Mouse (Mus musculus): ENCODE results near the gene Uox.
A peak's percentile ranks its signal among the peaks of the same experiment; 100 is the strongest.

Gene Uox

DNA sequence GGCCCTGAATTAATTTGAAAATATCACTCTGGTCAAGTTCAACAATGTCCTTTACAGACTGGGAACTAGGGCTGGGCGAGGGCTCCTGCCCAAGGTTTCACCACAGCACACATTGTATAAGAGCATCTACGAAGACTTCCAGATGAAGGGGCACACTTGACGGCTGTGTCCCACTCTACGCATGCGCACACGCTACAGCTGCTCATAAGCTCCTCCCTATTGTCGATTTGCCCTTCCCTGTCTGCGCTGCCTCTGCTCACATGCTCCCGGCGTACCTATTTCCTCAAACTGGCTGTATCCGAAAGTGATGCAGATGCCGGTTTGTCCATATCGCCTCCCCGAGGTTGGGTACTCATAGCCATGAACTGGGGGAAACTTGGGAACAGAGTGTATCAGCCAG lies 16.4 kb downstream of the Uox start:
- DNase-seq, result no peak

DNA sequence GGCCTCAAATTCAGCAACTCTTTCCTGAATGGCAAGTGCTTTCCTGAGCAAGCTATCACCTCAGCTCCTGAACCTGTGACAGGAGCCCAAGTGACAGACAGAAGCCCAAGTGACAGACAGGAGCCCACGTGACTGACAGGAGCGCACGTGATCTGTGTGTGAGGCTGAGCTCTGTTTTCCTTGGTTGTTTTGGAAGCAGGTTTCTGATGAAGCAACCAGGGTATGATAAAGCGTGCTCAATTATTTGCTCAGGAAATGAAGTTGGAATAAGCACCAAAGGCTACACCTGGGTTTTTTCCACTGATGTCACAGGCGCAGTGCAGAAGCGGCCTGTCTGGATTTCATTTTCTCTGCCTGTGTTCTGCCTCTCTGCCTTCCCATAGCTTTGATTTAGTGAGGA lies 19.3 kb downstream of the Uox start:
- no peak for DNase-seq

DNA sequence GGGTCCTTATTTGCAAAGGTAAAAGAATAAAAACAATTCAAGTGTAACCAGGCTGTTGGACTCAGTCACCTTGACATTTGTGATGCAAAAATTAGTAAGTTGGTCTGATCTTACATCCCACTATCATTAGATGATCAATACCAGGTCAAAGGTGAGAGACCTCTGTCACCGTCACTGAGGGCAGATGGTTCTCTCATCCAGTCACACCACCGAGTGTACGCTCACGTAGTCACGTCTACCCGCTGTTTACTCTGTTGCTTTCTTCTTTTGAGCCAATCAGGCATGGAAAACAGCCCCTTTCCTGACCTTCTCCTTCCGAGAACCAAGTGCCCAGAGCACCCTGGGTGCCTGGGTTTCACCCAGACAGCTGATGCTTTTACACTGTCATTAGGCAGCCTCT lies 20.9 kb downstream of the Uox start:
- no peak for DNase-seq

DNA sequence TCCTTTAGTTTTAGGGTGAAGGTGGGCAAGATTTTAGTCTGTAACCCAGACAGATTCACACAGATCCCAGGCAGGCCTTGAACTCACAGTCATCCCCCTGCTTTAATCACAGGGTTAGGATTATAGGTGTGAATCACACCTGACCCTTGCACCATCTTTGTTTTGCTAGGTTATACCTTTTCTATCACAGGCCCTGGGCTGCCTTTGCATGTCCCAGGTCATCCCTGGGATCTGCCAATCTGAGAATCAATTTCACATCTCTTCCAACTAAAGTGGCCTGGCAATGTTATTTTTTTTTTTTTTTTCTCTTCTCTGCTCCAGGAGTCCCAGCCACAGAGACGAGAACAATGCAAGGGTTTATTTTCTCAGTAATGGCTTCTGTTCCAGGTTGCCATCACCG lies 21.4 kb downstream of the Uox start:
- DNase-seq, result no peak

DNA sequence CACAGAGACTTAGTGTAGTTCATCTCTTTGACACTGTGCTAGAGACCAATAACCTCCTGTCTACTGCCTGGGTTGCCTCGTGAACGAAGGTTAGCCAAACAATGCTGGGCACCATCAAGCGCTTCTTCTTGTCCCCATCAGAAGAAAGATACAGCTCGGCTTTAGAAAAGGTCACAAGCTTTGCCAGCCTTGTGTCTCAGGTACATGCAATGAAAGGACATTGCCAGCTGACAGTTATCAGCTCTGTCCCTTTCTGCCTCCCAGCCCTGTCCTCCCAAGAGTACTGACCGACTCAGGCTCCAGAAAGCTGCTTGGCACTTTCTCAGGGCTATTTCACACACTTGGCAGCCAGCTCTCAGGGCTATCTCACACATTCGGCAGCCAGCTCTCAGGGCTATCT lies 25.2 kb downstream of the Uox start:
- no peak for DNase-seq

DNA sequence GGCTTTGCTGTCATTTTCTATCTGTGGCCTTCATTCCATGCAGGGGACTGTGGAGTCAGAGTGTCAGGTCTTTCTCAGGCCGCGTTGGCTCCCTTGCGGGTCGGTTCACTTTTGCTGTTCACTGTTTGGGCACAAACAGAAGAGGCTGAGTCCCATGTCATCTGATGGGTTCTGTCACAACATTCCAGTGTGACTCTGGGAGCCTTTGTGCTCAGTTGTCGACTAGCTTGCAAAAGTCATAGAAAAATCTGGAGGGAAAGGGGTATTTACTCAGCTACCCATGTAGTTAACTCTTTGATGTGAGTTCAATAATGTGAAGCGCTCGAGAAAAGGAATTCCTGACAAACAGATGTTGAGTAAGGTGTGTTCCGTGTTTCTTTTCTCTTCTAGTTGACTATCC lies 26.2 kb downstream of the Uox start:
- no peak for DNase-seq

DNA sequence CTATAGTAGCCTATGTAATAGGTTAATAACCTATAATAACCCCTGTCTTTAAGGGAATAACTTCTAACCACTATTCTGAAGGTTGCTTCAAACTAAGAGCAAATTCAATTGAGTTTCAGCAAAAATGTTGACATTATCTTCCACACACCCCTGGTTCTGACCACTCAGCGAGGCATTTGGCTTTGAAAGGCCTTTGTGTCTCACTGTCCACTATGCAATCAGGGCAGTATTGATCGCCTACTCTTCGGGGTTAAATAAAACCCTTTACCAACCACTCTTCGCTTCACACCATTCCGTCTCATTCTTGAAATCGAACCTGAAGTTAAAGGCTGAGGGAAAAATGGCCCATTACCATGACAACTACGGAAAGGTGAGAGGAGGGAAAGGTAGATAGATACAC lies 26.6 kb downstream of the Uox start:
- no peak for DNase-seq

DNA sequence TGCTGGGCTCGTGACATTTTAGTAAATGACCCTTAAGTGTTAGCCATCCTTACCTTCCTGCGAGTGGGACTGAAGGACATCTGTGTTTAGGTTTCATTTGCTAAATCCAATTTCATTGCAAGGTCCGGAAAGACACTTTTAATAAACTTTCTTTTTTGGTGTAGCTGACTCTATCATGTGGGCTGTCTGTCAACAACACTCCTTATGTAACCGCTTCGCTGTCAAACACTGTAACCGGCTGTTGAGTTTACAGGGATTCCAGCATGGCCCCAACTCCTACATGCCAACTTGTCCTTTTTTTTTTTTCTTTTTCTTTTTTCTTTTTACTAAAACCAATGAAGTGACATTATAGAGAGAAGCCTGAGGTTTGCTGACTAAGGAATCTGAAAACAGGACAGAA lies 28.2 kb downstream of the Uox start:
- DNase-seq, result no peak

DNA sequence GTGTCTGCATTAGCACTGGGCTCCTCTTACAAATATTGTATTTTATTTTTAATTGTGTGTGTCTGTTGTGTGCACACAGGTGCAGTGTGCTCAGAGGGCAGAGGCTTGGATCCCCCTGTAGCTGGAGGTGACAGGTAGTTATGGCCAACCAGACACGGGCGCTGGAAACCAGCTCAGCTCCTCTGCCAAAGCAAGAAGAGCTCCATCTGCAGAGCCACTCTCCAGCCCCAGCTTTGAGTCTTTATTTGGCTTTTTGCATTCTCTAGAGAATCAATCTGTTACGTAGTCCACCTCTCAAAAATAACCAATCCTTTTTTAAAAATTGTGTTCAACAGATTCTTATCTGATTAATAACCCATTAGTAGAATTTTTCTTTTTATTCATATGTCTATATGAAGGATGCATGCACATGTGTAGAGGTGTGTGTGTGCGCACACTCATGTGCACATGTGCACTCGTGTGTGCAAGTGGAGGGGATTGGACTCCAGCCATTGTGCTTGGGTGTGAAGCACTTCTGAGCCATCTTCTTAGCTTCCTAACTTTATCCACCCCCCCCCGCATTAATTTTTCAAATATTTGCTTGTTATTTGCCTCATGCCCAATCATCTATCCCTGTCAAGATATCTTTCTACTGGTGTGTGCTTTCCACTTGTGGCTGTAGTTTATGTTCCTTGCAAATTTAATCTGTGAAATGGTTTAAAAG lies 29.1 kb downstream of the Uox start:
- DNase-seq, result peak; percentile 20

DNA sequence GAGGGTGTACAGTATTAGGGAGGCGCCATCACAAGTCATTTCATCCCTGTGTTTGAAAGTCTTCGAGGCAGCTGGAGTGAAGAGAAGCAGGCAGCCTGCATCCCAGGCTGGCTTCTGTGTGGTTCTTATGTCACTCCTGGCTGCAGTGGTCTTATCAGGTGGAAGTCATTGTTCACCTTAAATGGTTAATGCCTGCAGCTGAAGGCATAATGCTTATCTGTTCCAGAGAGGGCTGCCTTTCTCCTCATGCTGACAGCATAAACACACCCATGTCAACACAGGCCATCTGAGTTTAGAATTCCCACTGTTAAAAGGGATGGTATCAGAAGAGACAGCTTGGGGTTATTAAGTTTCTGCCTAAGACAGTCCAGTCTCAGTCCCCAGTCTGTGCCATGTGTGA lies 31.0 kb downstream of the Uox start:
- no peak for DNase-seq

DNA sequence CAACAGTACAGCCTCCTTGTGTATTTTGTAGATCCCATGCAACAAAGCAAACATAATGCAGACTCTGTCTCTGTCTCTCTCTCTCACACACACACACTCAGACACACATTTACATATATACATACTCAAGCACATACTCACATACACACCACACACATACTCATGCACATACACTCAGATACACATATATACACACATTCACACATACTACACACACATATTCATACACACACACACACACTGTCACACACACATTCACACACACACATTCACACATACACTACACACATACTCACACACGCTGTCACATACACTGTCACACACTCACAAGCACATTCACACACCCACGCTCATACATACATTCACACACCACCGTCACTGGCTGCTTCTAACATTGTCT lies 32.3 kb downstream of the Uox start:
- DNase-seq, result no peak

DNA sequence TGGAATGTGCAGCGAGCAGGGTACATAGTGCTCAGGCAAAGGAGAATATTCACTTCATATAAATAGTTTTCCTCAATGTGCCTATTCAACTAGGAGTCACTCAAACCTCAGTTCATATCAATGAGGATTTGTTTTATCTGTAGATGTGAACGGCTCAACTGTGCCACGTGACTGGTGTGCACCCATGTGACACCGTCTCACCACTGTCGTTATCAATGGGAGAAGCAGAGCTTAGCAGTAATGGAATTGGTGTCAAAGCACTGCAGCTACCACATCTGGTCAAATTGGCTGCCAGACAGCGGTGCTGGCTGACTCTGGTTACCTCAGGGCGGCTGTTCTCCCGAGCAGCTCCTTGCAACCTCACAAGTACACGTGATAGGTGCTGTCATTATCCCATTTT lies 34.4 kb downstream of the Uox start:
- no peak for DNase-seq

DNA sequence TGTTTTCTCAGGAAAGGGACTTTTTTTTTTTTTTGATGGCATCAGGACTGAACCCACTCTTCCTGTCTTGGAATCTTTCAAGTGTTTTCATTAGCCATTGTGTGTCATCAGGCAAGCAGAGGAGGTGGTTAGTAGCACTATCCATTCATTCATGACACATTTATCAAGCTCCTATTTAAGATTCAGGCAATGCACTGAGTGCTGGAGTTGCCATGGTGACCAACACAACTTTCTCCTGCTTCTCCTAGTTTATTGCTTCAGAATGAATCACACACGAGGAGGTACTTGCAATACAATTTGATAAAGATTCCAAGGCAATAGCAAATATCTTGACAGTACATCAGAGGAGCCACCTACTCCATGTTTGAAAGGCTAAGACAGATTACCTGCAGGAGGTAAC lies 37.1 kb downstream of the Uox start:
- peak; percentile 23 for DNase-seq

DNA sequence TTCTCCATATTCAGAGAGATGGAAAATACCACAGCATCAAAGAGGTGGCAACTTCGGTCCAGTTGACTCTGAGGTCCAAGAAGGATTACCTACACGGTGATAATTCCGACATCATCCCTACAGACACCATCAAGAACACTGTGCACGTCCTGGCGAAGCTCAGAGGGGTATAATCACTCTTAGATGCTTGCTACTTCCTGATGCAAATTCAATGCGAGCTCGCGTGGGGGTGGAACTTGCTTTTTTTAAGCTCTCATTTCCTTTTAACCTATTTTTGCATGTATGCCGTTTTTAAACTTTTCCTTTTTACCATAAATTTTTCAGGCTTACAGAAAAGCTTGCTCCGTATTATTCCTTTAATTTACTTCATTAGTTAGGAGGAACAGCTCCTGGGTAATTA lies 40.1 kb downstream of the Uox start:
- peak; percentile 40 for DNase-seq

DNA sequence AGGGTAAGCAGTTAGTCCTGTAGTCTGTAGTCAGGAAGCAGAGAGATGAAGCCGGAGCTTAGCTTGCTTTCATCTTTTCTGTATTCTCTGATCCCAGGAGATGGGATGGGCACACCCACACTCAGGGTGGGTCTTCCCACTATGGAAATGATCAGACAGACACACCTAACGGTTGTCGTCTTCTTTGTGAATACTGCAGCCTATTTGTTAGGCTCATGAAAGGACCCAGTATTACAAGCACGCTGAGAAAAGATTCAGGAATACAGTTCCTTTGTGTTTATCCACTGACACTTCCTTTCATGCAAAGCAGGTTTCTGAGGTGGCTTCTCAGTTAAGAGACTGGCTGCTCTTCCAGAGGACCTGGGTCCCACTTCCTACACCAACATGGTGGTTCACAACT lies 41.0 kb downstream of the Uox start:
- DNase-seq, result no peak

DNA sequence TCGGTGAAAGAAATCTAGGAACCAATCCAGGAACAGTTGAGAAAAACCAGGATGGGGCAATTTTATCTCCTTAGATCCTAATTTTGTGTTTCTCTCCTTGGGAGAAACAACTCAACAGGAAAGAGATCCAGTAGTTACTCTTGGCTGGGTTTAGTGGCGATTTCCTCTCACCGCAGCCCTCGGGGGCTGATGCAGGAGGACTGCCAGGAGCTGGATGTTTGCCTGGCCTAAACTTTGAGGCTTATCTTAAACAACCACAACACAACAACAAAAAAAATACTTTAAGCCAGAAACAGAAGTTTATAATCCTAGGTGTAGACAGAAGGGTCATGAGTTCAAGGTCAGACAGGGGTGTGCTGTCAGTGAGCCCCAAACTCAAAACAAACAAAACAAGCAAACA lies 41.6 kb downstream of the Uox start:
- no peak for DNase-seq

DNA sequence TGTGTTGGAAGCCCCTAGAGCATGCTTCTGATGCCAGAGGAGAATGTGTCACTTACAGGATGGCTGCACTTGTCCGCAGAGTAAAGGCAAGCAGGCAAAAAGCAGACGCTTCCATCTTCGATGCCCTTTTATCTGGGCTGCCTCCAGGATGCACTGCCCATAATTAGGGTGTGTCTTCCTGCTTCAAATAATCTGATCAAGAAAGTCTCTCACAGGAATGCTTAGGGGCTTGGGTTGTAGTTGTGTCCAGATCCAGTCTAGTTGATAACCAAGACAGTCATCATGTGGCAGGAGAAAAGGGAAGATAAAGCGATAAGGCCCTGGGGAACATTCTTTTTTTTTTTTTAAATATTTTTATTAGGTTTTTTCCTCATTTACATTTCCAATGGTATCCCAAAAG lies 45.3 kb downstream of the Uox start, which contains the start of gene Dnase2b:
Gene Dnase2b, minus strand, starts transcription at position 101 of the 400 bp plus-strand sequence.
- no peak for DNase-seq

DNA sequence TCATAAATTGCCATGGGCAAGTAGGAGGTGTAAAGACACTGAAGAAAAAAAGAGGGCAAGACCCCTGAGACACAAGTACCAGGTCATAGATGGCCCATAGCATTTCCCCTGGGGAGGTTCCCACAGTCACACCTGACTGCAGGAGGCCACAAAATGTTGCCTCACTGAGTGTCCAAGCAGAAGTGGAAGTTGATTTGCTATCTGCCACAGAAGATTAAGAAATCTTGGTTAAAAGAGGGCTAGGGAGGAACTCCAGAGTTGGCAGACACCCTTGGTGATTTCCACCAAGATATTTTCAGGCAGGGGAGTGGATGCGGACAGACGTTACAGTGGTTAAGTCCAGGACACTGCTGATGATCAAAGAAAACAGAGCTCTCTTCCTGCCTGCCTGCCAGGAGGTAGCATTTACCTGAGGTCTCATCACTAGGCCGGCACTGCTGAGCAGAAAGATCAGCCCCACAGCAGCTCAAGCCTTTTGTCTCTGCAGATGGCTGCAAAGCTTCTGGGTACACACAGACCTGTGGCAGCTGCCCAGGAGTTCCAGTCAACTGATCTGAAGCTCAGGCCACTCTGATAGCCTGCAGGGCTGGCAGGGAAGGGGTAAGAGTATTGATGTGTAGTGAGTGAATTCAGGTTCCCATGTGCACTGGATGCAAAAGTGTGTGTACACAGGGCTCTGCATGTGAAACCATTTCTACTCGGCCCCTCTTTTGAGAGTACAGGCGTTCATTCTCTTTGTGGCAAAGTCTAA lies 46.5 kb downstream of the Uox start:
- no peak for DNase-seq

DNA sequence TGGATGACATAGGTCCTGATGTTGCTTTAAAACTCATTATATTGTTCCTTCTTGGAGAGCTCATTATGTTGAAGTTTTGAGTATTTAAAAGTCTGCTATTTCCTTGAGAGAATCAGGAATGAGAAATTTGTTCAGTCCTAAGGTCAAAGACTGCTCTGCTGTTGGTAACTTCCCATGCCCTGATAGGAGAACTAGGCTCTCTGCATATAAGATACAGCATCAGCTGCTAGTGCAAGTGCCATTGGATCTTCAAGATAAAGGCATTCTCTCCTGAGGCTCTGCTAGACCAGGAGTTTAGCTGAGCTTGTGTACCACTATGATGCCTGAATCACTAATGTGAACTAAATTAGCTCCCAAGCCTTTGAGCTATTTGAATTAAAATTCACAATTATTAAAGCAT lies 47.7 kb downstream of the Uox start:
- DNase-seq, result no peak

DNA sequence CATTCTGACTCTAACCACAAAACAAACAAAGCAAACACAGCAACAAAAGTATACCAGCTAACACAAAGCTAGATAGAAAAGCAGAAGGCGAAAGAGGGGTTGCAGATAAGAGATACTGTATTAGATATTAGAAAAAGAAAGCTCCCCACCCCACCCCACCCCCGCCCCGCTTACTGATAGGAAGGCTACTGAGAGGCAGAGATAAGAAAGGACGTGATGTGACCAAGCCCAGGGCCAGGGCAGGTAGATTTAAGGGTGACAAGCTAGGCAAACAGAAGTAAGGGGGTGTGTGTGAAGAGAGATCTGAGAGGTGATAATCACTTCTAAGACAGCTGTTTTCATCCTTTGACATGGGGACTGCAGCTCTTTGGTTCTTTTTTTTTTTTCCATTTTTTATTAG lies 48.1 kb downstream of the Uox start:
- DNase-seq, result no peak

DNA sequence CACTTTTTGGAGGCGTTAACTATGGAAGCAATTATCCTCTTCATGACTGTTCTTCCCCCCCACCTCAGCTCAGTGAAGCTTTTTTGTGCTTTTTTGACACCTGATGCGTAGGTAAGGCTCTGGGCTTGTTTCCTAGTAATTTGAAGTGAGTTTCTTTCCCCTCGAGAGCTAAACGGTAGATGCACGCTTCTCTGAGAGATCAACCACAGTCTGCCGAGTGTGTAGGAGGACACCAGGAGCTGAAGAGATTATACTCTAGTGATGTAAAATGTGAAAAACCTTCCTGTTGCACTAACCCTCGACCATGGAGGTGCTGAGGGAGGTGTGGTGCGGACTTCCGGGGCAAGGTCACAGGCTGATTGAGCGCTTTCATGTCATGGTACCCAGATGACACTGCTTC lies 49.9 kb downstream of the Uox start:
- no peak for DNase-seq

DNA sequence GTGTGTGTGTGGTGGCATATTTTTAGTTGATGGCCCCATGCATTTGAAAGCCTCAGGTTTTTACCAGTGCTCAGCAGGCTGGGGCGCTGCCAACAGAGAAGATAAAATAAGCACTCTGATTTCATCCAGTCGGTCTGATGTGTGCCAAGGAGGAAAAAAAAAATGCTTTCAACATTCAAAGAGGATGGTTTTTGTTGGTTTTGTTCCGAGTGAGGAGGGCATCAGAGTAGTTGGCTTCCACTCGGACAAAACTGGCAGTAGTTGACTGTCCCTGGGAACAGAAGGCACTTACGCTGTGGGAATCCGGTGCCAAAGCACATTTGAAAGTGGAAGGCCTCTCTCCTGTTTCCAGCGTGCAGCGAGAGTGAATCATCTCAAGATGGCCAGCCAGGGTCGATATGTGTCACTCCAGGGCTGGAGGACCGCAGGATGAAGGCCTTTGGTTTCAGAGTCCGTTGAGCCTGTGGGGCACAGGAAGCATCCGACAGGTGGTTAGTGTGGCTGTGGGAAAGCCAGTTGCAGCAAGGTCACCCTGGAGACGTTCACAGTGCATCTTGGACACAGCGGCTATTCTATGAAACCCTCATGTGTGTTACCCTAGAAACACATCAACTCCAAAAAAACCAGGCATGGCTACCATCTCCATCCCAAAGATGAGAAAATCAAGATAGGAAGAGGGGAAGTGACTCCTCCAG lies 50.5 kb downstream of the Uox start:
- DNase-seq, result peak; percentile 86

DNA sequence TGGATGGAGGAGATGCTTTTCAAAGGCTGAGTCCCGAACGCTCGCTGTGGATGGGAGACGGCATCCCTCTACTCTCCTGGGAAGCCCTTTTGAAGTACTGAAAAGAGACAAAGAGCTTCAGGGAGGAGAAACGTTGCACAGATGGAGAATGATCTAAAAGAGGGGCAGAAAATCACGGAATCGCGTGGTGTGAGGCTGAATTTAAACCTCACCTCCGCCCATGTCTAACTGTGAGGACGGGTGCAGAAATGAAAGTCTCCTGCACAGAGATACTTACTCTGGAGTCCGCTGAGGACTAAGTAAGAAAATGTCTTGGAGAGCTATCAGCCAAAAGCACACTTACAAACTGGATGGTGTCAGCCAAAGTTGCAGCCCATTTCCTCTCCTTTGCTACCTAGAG lies 51.7 kb downstream of the Uox start:
- peak; percentile 16 for DNase-seq

DNA sequence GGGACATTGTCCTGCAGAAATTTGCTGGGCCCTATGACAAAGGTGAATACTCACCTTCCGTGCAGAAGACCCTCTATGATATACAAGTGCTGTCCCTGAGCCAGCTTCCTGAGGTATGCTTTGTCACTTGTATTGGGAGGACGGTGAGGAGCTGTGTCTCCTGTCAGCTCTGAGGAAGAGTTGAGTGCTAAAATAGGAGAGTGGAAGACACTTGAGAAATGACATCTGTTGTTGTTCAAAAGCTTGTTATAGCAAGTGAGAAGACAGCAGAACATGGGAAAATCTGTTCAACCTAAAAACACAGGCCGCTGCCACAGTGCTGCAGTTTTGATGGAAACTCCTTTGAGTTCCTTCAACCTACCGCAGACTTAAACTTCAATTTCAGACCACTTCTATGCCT lies 55.5 kb downstream of the Uox start:
- DNase-seq, result no peak
